Mouse (Mus musculus) testis, postnatal 14 days (tissue): ENCODE results near the gene Nhp2.
"Not testable (repeated sequence)": the region's sequence is repeated elsewhere in the genome, so short reads cannot be mapped to it uniquely, and the experiment has no call there.

Experiments
- DNase-seq: peaks from one replicate; pipeline ENCODE4 v3.0.0; 2021; ENCODE audit warnings: low spot score

Nhp2 gene

DNA sequence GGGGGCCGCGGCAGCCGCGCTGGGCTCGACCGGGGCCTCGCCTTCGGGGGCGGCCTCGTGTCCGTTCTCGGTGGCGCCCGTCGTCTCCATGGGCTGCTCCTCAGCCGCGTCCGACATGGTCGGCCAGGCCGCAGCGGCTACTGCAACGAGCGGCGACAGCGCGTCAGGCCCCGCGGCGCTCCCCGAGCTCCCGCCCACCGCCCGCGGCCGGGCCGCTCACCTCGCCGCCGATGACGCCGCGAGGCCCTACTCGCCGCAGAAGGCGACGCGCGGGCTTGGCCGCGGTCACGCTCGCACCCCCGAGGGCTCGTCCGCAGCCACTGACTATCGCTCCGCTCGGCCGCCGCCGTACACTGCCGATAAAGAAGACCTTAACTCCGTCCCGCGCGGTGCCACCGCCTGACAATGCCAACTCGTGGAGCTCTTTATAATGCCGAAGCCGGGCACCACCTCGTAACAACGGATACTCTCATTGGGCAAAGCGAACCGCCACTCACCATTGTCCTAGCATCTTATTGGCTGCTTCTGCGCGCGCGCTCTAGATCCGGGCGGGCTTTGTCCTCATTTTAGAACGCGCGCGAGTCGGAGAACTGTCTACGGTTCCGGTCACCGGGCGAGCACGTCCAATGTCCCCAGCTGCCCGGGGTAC, 13.0 kb upstream of the Nhp2 start, which contains the start of gene Hnrnpab:
Hnrnpab (minus strand) TSS at position 401 of the 649 bp plus-strand sequence.
- DNase-seq: peak; percentile 98

DNA sequence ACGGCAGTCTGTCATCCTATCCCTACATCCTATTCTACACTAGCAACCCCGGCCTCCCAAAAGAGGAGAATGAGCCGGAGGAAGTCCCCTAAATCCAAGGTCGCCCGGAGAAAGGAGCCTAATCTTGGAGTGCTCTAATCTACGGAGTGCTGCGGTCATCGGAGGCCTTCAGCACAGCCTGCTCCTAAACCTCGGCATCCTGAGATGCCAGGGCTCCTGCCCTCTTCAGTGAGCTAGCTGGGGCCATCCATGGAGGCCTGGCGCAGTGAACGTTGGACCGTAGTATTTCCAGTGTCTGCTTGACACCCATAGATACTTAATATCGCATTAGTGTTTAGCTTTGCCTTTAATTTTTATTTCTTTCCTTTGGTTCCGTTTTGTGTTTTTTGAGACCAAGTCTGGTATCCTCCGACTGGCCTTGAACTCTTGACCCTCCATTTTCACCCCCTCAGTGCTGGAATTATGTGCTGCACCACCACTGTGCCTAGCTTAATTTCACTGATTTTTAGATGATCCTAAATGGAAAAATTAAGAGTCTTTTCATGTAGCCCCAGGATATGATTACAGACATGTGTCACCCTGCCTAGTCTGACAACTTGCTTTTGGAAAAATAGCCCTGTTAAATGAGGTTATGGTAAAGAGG, 12.3 kb upstream of the Nhp2 start:
- no peak for DNase-seq

DNA sequence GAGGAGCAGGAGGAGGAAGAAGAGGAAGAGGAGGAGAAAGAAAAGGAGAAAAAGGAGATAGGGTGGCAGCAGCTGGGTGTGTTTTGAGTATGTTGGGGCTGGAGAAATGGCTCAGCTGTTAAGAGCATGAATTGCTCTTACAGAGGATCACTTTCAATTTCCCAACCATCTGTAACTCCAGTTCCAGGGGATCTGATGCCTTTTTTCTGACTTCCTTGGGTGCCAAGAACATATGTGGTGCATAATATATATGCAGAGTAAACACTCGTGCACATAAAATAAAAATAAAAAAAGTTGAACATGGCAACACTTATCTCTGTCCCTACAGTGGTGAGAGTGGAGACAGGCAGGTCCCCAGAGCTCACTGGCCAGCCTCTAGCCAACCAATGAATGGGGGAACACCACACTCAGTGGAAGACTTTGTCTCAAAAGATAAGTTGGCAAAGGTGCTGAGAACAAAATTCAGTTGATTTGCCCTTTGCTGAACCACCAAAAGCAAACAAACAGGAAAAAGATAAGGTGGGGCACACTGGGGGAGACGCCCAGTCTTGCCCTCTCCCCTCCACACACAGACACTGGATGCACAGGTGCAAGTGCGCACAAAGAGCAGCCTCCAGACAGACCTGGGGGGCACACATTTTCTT, 10.1 kb upstream of the Nhp2 start:
- DNase-seq: no peak

DNA sequence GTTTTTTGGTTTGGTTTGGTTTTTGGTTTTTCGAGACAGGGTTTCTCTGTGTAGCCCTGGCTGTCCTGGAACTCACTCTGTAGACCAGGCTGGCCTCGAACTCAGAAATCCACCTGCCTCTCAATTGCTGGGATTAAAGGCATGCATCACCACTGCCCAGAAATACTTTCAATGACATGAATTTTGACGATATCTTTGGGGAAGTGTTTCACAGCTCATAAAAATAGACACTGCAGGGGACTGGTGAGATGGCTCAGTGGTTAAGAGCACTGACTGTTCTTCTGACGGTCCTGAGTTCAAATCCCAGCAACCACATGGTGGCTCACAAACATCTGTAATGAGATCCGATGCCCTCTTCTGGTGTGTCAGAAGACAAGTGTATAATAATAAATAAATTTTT, 9.6 kb upstream of the Nhp2 start:
- not testable (repeated sequence) for DNase-seq

DNA sequence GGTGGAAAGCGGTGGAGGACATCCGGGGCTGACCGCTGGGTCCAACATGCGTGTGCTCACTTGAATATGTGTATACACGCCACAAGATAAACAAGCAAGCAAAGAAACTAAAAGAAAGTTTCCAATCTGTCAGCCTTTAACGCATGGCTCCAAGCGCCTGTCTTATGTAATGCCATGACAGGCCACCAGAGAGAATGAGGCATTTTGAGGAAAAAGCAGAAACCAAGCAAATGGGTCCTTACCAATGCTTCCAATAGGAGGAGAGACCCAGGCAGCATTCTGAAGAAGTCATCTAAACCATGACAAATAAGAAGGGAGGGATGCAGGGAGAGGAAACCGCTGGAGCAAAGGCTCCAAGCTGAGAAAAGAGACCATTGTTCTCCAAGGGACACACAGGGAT, 5.3 kb upstream of the Nhp2 start:
- no peak for DNase-seq

DNA sequence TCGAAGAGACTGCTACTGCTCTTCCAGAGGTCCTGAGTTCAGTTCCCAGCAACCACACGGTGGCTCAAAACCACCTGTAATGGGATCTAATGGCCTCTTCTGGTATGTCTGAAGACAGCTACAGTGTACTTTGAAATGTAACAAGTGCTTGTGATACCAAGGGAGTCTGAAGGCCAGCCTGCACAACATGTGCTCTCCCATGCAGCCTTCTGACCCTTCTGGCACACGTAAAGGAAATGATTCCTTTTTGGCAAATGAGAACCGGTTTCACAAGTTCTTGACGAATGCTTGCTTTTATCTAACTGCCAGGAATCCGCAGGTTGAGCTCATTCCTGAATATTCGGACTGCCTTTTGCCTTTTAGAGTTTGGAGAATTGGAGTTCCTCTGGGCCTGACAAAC, 4.4 kb upstream of the Nhp2 start:
- peak; percentile 66 for DNase-seq

DNA sequence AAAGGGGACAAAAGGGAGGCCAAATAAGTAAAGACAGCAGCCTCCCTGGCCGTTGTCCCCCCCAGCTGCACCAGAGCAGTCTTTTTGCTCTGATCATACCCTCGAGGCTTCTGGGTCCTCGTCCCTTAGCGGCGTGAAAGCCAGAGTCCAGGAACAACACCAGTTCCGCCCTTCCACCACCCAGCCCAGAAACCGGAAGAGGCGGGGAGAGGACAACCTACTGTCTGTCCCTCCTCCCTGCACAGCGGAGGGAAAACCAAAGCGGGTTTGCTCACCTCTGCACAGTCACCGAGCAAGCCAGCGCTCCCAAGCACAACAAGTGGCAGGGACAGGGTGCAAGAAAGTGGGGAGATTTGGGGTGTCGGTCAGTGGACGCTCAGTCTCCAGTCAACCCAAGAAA, 3.9 kb upstream of the Nhp2 start:
- DNase-seq: peak; percentile 69

DNA sequence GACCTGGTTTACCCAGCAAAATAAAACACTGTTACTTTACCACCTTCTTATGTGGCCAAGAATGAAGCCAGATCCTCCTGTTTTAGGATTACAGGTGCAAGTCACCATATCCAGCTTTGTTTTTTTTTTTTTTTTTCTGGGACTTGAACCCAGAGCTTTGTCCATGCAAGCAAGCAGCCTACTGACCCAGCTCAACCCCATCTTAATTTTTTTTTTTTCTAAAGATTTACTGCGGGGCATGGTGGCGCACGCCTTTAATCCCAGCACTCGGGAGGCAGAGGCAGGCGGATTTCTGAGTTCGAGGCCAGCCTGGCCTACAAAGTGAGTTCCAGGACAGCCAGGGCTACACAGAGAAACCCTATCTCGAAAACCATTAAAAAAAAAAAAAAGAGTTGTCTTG, 3.4 kb upstream of the Nhp2 start:
- not testable (repeated sequence) for DNase-seq

DNA sequence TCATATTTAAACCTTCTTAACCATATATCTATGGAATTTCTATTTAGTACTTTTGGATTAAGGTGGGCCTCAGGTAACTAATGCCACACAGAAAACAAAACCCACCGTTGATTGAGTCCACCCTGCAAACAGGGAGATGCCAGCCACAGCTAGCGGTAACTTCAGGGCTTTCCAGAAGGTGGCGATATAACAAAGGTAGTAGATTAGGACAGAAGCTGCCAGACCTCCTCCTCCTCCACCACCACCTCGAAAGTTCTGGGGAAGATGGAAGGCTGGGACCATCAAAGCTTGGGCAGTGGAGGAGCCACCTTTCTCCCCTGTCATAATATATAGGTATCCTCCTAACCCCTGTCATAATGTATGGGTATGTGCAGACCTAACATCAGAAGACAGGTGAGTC, 1.8 kb upstream of the Nhp2 start:
- peak; percentile 63 for DNase-seq

DNA sequence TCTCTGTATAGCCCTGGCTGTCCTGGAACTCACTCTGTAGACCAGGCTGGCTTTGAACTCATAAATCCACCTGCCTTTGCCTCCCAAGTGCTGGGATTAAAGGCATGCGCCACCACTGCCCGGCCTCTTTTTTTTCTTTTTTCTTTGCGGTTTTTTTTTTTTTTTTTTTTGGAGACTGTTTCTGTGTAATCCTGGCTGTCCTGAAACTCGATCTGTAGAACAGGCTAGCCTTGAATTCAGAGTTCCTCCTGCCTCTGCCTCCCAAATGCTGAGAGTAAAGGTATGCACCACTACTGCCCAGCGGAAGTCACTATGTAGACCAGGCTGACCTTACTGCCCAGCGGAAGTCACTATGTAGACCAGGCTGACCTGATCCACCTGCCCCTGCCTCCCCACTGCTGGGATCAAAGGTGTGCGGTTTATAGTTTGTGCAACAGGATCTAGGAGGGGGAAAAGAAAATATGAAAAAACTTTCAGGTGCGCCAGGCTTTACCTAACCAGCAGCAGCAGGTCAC, 584 bp upstream of the Nhp2 start:
- DNase-seq: no peak

DNA sequence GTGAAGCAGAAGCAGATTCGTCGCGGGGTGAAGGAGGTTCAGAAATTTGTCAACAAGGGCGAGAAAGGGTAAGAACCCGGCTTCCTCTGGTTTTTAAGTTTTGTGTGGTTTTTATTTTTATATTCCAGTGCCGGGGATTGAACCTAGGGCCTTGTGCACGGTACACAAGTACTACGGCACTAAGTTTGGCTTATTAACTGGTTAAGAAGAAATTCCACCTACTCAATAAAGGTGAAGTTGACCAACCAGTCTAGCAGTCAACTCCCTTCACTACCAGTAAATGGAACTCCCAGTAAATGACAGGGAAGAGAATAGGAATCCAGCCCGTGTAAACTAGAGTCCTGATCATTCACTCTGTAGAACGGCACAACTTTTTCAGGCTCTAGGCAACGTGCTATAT, 549 bp downstream of the Nhp2 start:
- DNase-seq: no peak

DNA sequence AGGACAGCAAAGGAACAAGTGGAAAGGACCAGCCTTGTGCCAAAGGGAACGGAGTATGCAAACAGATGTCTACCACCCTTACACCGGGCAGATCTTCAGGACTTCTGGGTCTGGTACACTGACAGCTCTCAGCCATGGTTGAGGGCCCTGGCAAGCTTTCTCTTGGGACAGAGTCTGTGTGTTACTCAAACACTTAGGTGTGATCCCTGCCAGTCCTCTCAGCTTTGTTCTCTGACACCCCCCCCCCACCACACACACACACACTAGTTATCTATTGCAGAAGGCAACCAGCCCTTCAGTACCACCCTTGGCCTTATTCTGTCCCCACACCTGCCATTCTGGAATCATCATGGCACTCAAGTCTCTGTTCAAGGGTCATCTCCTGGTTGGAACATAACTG, 2.2 kb downstream of the Nhp2 start:
- no peak for DNase-seq

DNA sequence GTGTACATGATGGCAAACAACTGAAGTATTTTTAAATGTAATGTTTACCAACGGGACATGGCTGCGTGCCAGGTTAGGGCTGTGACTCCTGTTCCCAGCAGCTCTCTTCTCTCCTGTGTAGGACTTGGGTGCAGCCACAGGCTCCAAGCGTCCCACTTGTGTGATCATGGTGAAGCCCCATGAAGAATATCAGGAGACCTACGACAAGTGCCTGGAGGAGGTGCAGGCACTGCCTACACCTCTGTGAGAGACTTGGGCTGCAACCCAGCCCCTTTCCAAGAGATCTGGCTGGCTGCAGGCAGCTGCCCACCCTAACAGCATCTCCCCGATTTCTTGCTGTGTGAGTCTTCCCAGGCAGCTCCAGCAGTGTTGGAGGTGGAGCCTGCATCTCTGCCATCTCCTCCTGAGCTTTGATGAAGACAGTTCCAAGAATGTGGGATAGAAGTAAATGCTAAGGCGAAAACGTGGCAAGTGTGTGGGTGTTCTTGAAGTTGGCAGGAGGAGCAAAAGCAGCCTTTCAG, 3.5 kb downstream of the Nhp2 start:
- no peak for DNase-seq

DNA sequence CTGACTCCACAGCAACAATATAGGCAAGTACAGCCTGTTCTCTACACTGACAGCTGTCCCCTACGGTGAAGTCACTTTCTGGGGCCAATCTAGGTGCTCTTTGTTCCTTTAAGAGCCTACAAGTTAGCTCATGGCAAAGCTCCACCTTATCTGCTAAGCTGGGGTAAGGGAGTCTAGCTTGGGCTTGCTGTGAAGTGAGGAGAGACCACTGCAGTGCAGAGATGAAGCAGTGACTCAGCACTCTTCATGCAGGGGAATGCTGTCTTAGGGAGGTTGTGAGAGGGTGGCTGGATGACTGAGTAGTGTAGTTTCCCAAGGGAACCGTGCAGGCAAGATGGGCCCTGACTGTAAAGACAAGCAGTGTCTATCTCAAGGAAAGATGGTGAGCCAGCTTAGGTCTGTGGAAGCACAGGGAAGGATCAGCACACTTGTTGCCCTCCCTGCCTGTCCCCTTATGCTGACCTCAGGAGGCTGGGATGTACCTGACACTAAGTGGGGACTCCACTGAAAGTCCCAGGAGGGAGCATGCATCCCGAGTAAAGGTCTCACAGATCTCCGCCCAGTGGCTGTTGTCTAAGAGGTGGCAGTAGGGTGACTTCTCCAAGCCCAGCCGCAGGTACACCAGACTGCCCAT, 5.8 kb downstream of the Nhp2 start:
- DNase-seq: no peak

DNA sequence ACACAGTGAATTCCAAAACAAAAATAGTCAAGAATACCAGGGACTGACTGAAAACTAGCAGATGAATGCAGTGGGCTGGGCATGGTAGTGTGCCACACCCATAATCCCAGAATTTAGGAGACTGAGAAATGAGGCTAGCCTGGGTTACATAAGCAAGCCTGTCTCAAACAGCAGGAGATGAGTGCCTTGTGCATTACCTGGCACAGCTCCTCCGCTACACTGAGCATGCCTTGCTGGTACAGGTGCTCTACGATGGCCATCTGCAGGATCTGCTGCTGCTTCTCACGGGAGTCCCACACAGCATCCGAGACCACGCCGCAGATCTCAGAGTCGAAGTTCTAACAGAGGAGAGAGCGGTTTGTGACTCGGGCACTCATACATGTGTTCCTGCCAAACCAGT, 7.9 kb downstream of the Nhp2 start:
- no peak for DNase-seq

DNA sequence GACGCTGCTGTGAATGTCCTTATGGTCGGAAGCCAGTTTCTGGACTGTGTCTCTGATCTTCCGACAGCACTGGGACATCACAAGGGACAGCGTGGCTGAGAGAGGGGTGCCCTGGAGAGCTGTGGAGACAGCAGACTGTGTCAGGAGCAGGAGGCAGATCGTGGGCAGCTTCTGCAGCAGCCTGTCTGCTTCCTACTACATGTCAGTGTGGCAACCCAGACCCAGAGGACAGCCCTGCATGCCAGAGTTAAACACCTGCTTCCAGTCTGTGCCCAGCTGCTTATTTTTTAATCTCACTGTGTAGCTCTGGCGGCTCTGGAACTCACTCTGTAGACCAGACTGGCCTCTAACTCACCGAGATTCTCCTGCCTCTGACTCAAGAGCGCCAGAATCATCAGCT, 8.4 kb downstream of the Nhp2 start:
- DNase-seq: no peak

DNA sequence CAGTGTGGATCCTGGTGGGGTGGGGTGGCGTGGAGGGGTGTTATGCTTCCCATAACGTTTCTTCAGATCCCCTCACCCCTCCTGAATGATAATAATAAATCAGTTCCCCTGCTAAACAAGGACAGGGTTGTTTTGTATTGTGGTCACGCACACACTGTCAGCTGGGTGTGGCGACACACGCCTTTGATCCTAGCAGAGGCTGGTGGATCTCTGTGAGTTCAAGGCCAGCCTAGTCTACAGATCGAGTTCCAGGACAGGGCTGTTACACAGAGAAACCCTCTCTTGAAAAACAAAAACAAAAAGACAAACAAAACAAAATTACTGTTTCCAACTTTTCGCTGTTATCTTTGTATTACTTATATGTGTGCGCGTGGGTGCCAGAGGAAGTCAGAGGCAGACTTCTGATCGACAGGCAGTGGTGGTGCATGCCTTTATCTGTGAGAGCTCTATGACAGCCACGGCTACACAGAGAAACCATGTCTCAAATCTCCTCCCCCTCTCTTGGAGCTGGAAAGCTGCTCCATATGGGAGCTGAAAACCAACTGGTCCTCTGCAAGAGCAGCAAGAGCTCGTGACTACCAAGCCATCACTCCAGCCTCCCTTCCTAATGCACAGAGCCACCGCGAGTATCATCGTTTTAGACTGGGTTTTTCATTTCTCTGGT, 10.2 kb downstream of the Nhp2 start:
- no peak for DNase-seq

DNA sequence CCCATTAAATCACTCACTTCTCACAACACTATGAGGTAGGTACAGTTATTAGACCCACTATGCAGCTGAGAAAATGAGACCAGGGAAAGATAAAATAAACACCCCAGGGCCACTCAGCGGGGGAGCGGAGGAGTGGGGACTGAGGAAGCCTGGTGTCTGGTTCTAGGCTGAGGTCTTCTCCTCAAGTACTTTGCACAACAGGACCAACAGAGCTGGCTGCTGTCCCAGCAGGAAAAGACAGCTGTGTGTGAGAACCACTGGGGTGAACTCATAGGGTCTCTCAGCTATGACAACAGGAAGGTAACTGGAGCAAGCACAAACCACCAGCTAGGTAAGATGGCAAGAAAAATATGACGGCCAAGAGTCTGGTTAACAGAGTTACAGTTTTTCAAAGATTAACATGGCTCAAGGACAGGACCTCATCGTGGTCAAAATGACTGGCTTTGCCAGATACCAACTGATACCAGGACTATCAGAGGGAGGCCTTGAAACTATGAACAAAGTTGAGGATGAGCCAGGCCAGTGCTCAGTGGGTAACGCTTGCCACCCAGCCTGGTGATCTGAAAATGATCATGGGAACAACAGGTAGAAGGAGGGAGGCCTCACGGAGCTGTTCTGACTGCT, 12.7 kb downstream of the Nhp2 start:
- DNase-seq: no peak

DNA sequence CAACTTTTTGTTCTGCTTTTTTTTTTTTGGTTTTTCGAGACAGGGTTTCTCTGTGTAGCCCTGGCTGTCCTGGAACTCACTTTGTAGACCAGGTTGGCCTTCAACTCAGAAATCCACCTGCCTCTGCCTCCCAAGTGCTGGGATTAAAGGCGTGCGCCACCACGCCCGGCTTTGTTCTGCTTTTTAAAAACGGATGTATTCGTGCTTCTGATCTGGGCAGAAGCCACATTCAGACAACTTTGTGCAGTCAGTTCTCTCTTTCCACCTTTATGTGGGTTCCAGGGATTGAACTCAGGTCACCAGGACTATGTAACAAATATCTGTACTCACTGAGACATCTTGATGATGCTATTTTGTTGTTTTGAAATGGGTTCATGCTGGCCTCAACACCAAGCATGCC, 13.7 kb downstream of the Nhp2 start:
- DNase-seq: not testable (repeated sequence)

DNA sequence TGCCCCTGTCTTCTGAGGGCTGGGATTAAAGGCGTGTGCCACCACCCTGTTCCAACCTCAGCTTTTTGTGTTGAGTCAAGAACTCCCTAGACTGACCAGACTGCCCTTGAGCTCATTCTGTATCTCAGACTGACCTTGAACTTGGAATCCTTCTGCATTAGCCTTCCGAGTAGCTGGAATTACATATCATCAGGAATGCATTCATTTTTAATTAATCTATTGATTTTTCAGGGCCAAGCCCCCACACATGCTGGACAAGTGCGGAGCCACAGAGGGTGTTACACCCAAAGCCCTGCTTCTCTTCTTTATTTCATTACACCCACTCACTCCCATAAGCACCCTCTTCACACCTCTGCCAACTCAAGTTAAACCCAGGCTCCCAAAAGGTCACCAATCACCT, 14.2 kb downstream of the Nhp2 start:
- DNase-seq: no peak

DNA sequence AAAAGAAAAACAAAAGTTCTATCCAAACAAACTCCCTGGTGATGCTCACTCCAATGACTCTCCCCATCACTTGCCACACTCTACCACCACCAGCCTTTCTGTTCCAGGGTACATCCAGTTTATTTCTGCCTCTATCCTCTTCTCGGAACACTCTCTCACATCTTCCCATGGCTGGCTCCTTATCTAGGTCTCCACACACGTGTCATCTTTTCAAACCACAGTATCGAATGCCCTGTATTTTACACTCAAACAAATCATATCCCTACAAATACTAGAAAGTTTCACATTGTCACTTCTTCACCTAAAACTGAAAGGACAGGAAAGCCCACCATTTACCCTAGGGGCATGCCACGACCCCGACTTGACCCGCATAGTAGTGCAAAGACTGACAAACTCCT, 15.6 kb downstream of the Nhp2 start:
- no peak for DNase-seq
